Mouse (Mus musculus) ES-Bruce4 (cell line): ENCODE results near the gene Ptgdr2.

ENCODE experiments used
- CTCF ChIP-seq: IDR thresholded peaks from one replicate; pipeline ENCODE4 v1.8.1; 2011; ENCODE audit warnings: low read depth, low read length
- EP300 ChIP-seq: IDR thresholded peaks from 2 replicates; pipeline ENCODE4 v1.6.1; 2011; ENCODE audit warnings: low read depth, low read length; ENCODE audit not compliant: insufficient read depth

DNA sequence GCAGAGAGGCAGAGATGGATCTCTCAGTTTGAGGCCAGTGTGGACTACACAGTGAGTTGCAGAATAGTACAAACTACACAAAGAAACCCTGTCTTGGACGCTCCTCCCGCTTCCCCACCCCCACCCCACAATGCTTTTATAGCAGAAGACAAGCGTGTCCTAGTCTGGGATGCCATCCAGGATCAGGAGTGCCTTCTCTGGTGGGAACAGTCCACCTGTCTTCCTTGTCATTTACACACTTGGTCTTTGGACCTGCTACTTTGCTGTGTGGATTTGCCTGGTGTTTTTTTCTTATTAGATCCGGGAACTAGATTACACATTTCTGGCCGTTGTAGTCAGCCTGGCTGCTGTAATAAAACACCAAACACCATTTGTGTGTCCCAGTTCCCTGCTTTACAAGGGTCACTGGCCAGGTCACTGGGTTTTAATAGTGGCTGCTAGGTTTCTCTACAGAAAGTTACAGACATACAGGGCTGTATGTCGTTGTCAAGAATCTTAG is 10.8 kb upstream of the Ptgdr2 start:
- TF ChIP-seq EP300 (no peak), CTCF (no peak)
